Mouse (Mus musculus): ENCODE data around the gene Akt3. TPM values are rescaled to one million over a fixed set of nuclear protein-coding genes. Genes with fewer than 3 reads are reported as not detected.

The Akt3 gene
- polyA plus RNA-seq, 1 experiment = 8.7 TPM

- Histone ChIP-seq H3K4me2 (ENCODE audit: low read depth) (no peak overlapping the region), H3K36me3 (ENCODE audit: control insufficient read depth, insufficient read depth) (no peaks in the 10 kb centered on the region), H3K4me3 (no peak overlapping the region), H3ac (ENCODE audit: control insufficient read depth, insufficient read length) (no peak overlapping the region), H3K27me3 (ENCODE audit: control insufficient read depth, insufficient read depth, insufficient read length) (no peaks in the 10 kb centered on the region), H3K79me2 (ENCODE audit: control insufficient read depth, insufficient read depth) (no peaks in the 10 kb centered on the region)
- TF ChIP-seq MYOD1 (IDR thresholded peaks at IDR 0.05; ENCODE audit: control insufficient read depth in 1 of 3, insufficient read length in 2 of 3, low read depth in 2 of 3) (no peak), SRF (IDR thresholded peaks at IDR 0.05; ENCODE audit: control insufficient read depth, insufficient read length, low read depth) (no peak), REST (IDR thresholded peaks at IDR 0.05; ENCODE audit: insufficient read depth, insufficient read length) (no peak), USF1 (IDR thresholded peaks at IDR 0.05; ENCODE audit: low read depth) (no peak), CEBPB (IDR thresholded peaks at IDR 0.05; ENCODE audit: insufficient read depth, poor library complexity, severe bottlenecking) (no peak)
Observed at GRCm38 (mm10) chr1:176994707-176995418, 263.1 kb downstream of the Akt3 start.

- H3K36me3 ChIP-seq (ENCODE audit: control insufficient read depth, insufficient read depth) = peaks cover under 1% of the 10 kb centered on the region
- no peaks in the 10 kb centered on the region for H3K79me2 ChIP-seq (ENCODE audit: control insufficient read depth, insufficient read depth)
- no peak for TF ChIP-seq USF1 (IDR thresholded peaks at IDR 0.05; ENCODE audit: low read depth)
- no peak for TF ChIP-seq MYOG (IDR thresholded peaks at IDR 0.05; ENCODE audit: control insufficient read depth in 1 of 3, insufficient read depth in 1 of 3, insufficient read length in 2 of 3, low read depth in 2 of 3)
- TF ChIP-seq MAX (IDR thresholded peaks at IDR 0.05; ENCODE audit: low read depth) = no peak
- no peaks in the 10 kb centered on the region for H3K27me3 ChIP-seq (ENCODE audit: control insufficient read depth, insufficient read depth, insufficient read length)
- no peak overlapping the region for H3K4me2 ChIP-seq (ENCODE audit: low read depth)
- H3K4me3 ChIP-seq = no peak overlapping the region
- no peak overlapping the region for H3ac ChIP-seq (ENCODE audit: control insufficient read depth, insufficient read length)
Observed at GRCm38 (mm10) chr1:176994087-176994486, 263.9 kb downstream of the Akt3 start.

DNA sequence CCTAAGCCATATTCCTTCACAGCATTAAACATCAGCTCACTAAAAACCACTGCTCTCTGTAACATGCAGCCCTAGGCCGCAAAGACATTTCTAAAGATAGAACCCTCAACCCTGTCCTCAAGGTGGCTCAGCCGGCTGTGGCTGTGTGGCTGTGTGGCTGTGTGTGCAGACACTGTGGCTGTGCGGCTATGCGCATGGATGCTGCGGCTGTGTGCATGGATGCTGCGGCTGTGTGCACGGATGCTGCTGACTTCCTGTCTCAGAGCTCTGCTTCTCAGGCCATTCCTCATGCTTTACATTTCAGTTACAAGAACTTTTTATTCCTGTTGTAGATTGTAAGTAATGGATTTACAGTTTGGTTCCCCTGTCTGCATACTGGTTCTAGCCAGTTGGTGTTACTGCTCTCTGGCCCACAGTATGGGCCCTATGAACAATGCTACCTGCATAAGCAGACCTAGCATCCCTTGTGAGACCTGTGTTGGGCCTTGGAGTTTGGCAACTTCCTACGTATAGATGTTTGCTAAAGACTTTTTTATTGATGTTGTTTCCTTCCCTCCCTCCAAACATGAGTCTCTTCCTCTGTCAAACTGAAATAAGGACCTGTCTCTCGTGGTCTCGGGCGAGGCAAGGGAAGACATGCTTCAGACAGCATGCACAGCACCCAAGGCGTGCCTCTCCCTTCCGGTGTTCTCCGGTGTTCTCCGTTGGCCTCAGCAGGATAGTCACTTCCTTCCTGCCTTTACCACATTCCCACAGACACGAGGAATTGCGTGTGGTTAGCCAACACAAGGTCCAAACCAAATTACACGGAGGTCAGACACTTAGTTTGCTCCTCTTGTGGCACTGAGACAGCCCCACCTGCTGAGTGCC lies 264.6 kb downstream of the Akt3 start:
- H3ac ChIP-seq (ENCODE audit: control insufficient read depth, insufficient read length) = no peak overlapping the region
- H3K36me3 ChIP-seq (ENCODE audit: control insufficient read depth, insufficient read depth) = peaks cover 3% of the 10 kb centered on the region
- no peak for TF ChIP-seq USF1 (IDR thresholded peaks at IDR 0.05; ENCODE audit: low read depth)
- no peak for TF ChIP-seq MYOD1 (IDR thresholded peaks at IDR 0.05; ENCODE audit: control insufficient read depth in 1 of 3, insufficient read length in 2 of 3, low read depth in 2 of 3)
- no peak overlapping the region for H3K4me3 ChIP-seq
- no peaks in the 10 kb centered on the region for H3K79me2 ChIP-seq (ENCODE audit: control insufficient read depth, insufficient read depth)
- no peak overlapping the region for H3K4me2 ChIP-seq (ENCODE audit: low read depth)
- no peaks in the 10 kb centered on the region for H3K27me3 ChIP-seq (ENCODE audit: control insufficient read depth, insufficient read depth, insufficient read length)

- H3ac ChIP-seq (ENCODE audit: control insufficient read depth, insufficient read length) = no peak overlapping the region
- no peaks in the 10 kb centered on the region for H3K79me2 ChIP-seq (ENCODE audit: control insufficient read depth, insufficient read depth)
- TF ChIP-seq USF1 (IDR thresholded peaks at IDR 0.05; ENCODE audit: low read depth) (no peak), MYOG (IDR thresholded peaks at IDR 0.05; ENCODE audit: control insufficient read depth in 1 of 3, insufficient read depth in 1 of 3, insufficient read length in 2 of 3, low read depth in 2 of 3) (no peak), E2F4 (IDR thresholded peaks at IDR 0.05; ENCODE audit: insufficient read depth) (no peak), CEBPB (IDR thresholded peaks at IDR 0.05; ENCODE audit: insufficient read depth, poor library complexity, severe bottlenecking) (no peak), SRF (IDR thresholded peaks at IDR 0.05; ENCODE audit: control insufficient read depth, insufficient read length, low read depth) (no peak), POLR2A (IDR thresholded peaks at IDR 0.05; ENCODE audit: insufficient read length, low read depth) (no peak), MYOD1 (IDR thresholded peaks at IDR 0.05; ENCODE audit: control insufficient read depth in 1 of 3, insufficient read length in 2 of 3, low read depth in 2 of 3) (no peak), TCF3 (IDR thresholded peaks at IDR 0.05; ENCODE audit: insufficient read length, low read depth) (no peak), POLR2AphosphoS2 (IDR thresholded peaks at IDR 0.05; ENCODE audit: insufficient read length, low read depth) (no peak), TCF12 (IDR thresholded peaks at IDR 0.05; ENCODE audit: insufficient read depth, poor library complexity, severe bottlenecking) (no peak), MAX (IDR thresholded peaks at IDR 0.05; ENCODE audit: low read depth) (no peak), REST (IDR thresholded peaks at IDR 0.05; ENCODE audit: insufficient read depth, insufficient read length) (no peak)
- H3K36me3 ChIP-seq (ENCODE audit: control insufficient read depth, insufficient read depth) = peaks cover 3% of the 10 kb centered on the region
- no peak overlapping the region for H3K4me2 ChIP-seq (ENCODE audit: low read depth)
- no peak overlapping the region for H3K4me3 ChIP-seq
- H3K27me3 ChIP-seq (ENCODE audit: control insufficient read depth, insufficient read depth, insufficient read length) = no peaks in the 10 kb centered on the region
Observed at GRCm38 (mm10) chr1:176992517-176992916, 265.5 kb downstream of the Akt3 start.

GRCm38 (mm10) chr1:176991473-176991872 lies 266.5 kb downstream of the Akt3 start:
- no peaks in the 10 kb centered on the region for H3K27me3 ChIP-seq (ENCODE audit: control insufficient read depth, insufficient read depth, insufficient read length)
- no peak overlapping the region for H3ac ChIP-seq (ENCODE audit: control insufficient read depth, insufficient read length)
- H3K79me2 ChIP-seq (ENCODE audit: control insufficient read depth, insufficient read depth) = no peaks in the 10 kb centered on the region
- H3K4me3 ChIP-seq = no peak overlapping the region
- H3K36me3 ChIP-seq (ENCODE audit: control insufficient read depth, insufficient read depth) = peaks cover 3% of the 10 kb centered on the region
- TF ChIP-seq MAX (IDR thresholded peaks at IDR 0.05; ENCODE audit: low read depth) = no peak
- TF ChIP-seq TCF12 (IDR thresholded peaks at IDR 0.05; ENCODE audit: insufficient read depth, poor library complexity, severe bottlenecking) = no peak
- TF ChIP-seq POLR2AphosphoS2 (IDR thresholded peaks at IDR 0.05; ENCODE audit: insufficient read length, low read depth) = no peak
- no peak for TF ChIP-seq E2F4 (IDR thresholded peaks at IDR 0.05; ENCODE audit: insufficient read depth)
- no peak for TF ChIP-seq TCF3 (IDR thresholded peaks at IDR 0.05; ENCODE audit: insufficient read length, low read depth)
- TF ChIP-seq REST (IDR thresholded peaks at IDR 0.05; ENCODE audit: insufficient read depth, insufficient read length) = no peak
- TF ChIP-seq MYOD1 (IDR thresholded peaks at IDR 0.05; ENCODE audit: control insufficient read depth in 1 of 3, insufficient read length in 2 of 3, low read depth in 2 of 3) = no peak
- H3K4me2 ChIP-seq (ENCODE audit: low read depth) = no peak overlapping the region

All from myocyte (in vitro differentiated cells).